Mouse (Mus musculus) lung, adult 2 months (tissue): ENCODE measurements around the gene Fcgr4. TPM values are rescaled to one million over a fixed set of nuclear protein-coding genes. Genes with fewer than 3 reads are reported as not detected.

Experiments
- DNase-seq: peaks from one replicate; pipeline ENCODE4 v3.0.0; 2022
- H3K4me1 ChIP-seq: fragments of 200-500 bp; 2 replicates; pipeline ENCODE4 v1.6.1; 2011; ENCODE audit warnings: low read length; ENCODE audit not compliant: control insufficient read depth, insufficient read depth
- H3K4me3 ChIP-seq: fragments of 200-500 bp; replicated peaks from 2 replicates; pipeline ENCODE3; 2011; ENCODE audit warnings: low read depth, mild to moderate bottlenecking, control low read depth, low read length; ENCODE audit errors: extremely low read depth
- CTCF ChIP-seq: fragments of 200-500 bp; IDR thresholded peaks from 2 replicates; pipeline ENCODE4 v1.5.1; 2011; ENCODE audit warnings: mild to moderate bottlenecking, low read length, control low read depth; ENCODE audit not compliant: insufficient read depth
- POLR2A ChIP-seq: fragments of 200-500 bp; IDR thresholded peaks from 2 replicates; pipeline ENCODE4 v1.6.1; 2011; ENCODE audit warnings: low read depth, mild to moderate bottlenecking, control low read depth, low read length, borderline replicate concordance; ENCODE audit errors: extremely low read depth
- WGBS: fragments of 180-500 bp; shearing (Covaris S2); methylation state at CpG from one replicate; pipeline ENCODE4 v1.1.7; 2018; 5-methylcytosine and 5-hydroxymethylcytosine counted together
- polyA plus RNA-seq: library from polyadenylated mRNA; depleted of rRNA; stranded (reverse); fragments of >200 nt; gene quantifications from 2 replicates; pipeline ENCODE4 v1.2.3, GENCODE M21; 2012

Fcgr4 gene
- polyA plus RNA-seq, 1 experiment, result 7.9 TPM

DNA sequence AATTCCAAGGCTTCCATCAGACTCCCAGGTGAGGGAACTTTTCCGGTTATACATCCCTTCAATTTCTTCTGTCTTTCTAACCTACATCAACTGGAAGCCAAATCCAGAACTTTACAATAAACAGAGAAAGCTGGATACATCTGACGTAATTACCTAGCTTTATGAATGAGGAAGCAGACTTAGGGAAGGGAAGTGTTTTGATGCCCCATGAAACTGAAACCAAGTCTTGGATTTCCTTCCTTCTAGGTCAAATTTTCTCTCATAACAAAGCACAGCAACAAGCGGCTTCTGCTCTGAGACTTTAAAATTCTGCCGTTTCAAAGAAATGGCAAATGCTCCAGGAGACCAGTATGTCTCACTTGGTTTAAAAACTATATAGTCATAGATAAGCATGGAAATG, 12.4 kb upstream of the Fcgr4 start:
- WGBS, result 68% methylated on average over 4 of the region's 4 CpGs
- Histone ChIP-seq H3K4me1 (no peaks in the 10 kb centered on the region), H3K4me3 (no peak overlapping the region)
- TF ChIP-seq POLR2A, result no peak
- no peak for TF ChIP-seq CTCF
- DNase-seq, result no peak

DNA sequence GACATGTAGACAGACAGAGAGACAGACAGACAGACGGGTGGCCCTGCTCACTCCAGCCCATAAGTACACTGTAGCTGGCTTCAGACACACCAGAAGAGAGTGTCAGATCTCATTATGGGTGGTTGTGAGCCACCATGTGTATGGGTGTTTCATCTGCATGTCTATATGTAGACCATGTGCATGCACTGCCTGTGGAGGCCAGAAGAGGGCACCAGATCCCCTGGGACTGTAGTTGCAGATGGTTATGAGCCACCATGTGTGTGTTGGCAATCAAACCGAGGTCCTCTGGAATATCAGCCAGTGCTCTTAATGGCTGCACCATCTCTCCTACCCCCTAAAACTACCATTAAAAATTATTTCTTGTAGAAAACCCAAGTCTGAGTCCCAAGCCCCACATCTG, 11.8 kb upstream of the Fcgr4 start:
- Histone ChIP-seq H3K4me3 (no peak overlapping the region), H3K4me1 (no peaks in the 10 kb centered on the region)
- WGBS, result 89% methylated on average over 2 of the region's 2 CpGs
- TF ChIP-seq POLR2A, result no peak
- 0 out of 2 replicates have a peak, but pooled peaks have one; percentile 32 for TF ChIP-seq CTCF
- DNase-seq, result no peak

GRCm38 (mm10) chr1:171011733-171012132, 7.0 kb upstream of the Fcgr4 start:
- WGBS, result 69% methylated on average over 4 of the region's 4 CpGs
- Histone ChIP-seq H3K4me3 (no peak overlapping the region), H3K4me1 (no peaks in the 10 kb centered on the region)
- TF ChIP-seq CTCF (no peak), POLR2A (no peak)
- no peak for DNase-seq

GRCm38 (mm10) chr1:171016676-171017356, 1.9 kb upstream of the Fcgr4 start:
- H3K4me1 ChIP-seq, result no peaks in the 10 kb centered on the region
- TF ChIP-seq CTCF, result no peak
- WGBS, result 70% methylated on average over 6 of the region's 6 CpGs
- DNase-seq, result no peak
- no peak overlapping the region for H3K4me3 ChIP-seq

GRCm38 (mm10) chr1:171017468-171018158, 1.1 kb upstream of the Fcgr4 start:
- Histone ChIP-seq H3K4me1 (no peaks in the 10 kb centered on the region), H3K4me3 (no peak overlapping the region)
- DNase-seq, result no peak
- 52% methylated on average over 6 of the region's 6 CpGs for WGBS
- TF ChIP-seq CTCF (no peak), POLR2A (no peak)

- no peak for TF ChIP-seq POLR2A
- no peak for TF ChIP-seq CTCF
- DNase-seq, result no peak
- 57% methylated on average over 7 of the region's 7 CpGs for WGBS
- H3K4me3 ChIP-seq, result no peak overlapping the region
- H3K4me1 ChIP-seq, result no peaks in the 10 kb centered on the region
These were observed 711 bp downstream of the Fcgr4 start for GRCm38 (mm10) chr1:171019311-171019950.

DNA sequence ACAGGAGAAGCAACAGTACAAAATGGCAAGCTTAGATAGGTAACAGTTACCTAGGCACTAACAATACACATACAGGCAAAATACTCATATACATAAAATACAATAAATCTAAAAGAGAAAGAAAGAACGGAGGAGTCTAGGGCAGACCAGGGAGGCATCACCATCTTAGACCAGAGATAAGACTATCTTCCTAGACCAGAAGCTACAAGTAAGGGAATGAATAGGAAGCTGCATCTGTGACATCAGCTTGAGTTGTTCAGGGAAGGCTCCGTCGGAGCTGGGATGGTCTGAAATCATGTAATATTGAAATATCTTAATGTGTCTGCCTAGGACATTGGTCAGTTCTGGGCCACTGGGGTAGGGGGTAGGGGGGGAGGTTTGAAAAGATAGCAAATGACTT, 13.0 kb downstream of the Fcgr4 start:
- TF ChIP-seq CTCF (no peak), POLR2A (no peak)
- 88% methylated on average over 3 of the region's 3 CpGs for WGBS
- H3K4me1 ChIP-seq, result peaks cover 6% of the 10 kb centered on the region
- no peak overlapping the region for H3K4me3 ChIP-seq
- DNase-seq, result no peak

GRCm38 (mm10) chr1:171032691-171033090, 14.0 kb downstream of the Fcgr4 start:
- WGBS, result 6% methylated on average over 10 of the region's 10 CpGs
- DNase-seq, result no peak
- TF ChIP-seq CTCF, result no peak
- H3K4me3 ChIP-seq, result no peak overlapping the region
- H3K4me1 ChIP-seq, result peaks cover 6% of the 10 kb centered on the region

GRCm38 (mm10) chr1:171033196-171033595, 14.5 kb downstream of the Fcgr4 start:
- TF ChIP-seq CTCF (no peak), POLR2A (no peak)
- under 1% methylated on average over 16 of the region's 16 CpGs for WGBS
- Histone ChIP-seq H3K4me3 (peak overlapping the region; percentile 56), H3K4me1 (peaks cover 6% of the 10 kb centered on the region)
- peak; percentile 35 for DNase-seq

GRCm38 (mm10) chr1:171033756-171034155, 15.0 kb downstream of the Fcgr4 start:
- H3K4me1 ChIP-seq, result peaks cover 6% of the 10 kb centered on the region
- peak; percentile 86 for DNase-seq
- TF ChIP-seq CTCF, result no peak
- no peak for TF ChIP-seq POLR2A
- WGBS, result under 1% methylated on average over 20 of the region's 20 CpGs
- peak overlapping the region; percentile 56 for H3K4me3 ChIP-seq
